Mouse (Mus musculus) megakaryocyte progenitor cell, adult 5-6 weeks (primary cell): ENCODE data around the gene Mettl7a3. TPM values are rescaled to one million over a fixed set of nuclear protein-coding genes. Genes with fewer than 3 reads are reported as not detected.
A peak's percentile ranks its signal among the peaks of the same experiment; 100 is the strongest.
"Not testable (repeated sequence)": the region's sequence is repeated elsewhere in the genome, so short reads cannot be mapped to it uniquely, and the experiment has no call there.

Source experiments
- ATAC-seq: replicated peaks from 2 replicates; pipeline ENCODE4 v1.8.0; 2016; ENCODE audit warnings: mild to moderate bottlenecking, moderate TSS enrichment, inconsistent platforms; ENCODE audit not compliant: poor library complexity
- total RNA-seq, 2 experiments: library from RNA; stranded (forward) in 1 of 2; stranded (reverse) in 1 of 2; fragments of 157-497, 149-512 nt in 1 of 2; fragments of 200-1000 nt in 1 of 2; gene quantifications; 2 replicates each; pipeline versions ENCODE4 v1.2.3 to v1.2.4; 2015 to 2017

The Mettl7a3 gene
- total RNA-seq (2015) (not detected in 2 replicates), total RNA-seq (2017) (0.10 TPM in 1 of 2 replicates, not detected in the other)

DNA sequence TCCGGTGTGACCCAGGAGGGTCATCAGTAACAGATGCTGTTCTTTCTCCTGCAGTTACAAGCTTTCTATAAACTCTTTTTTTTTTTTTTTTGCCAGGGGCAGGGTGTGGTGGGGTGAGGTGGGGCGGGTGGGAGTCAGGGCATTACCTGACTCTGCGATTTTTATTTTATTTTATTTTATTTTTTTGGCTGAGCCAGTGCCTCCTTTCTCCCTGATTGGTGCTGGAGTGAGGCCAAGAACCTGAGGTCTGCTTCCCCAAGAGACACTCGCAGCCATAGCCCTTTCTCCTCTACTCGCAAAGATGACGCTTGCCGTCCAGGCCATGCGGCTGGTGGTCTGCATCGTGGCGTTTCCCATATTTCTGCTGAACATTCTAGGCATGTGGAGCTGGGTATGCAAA, at the start of gene Mettl7a3:
TSS of gene Mettl7a3 (plus strand) at position 301 of the 400 bp plus-strand sequence.
- ATAC-seq: no peak

DNA sequence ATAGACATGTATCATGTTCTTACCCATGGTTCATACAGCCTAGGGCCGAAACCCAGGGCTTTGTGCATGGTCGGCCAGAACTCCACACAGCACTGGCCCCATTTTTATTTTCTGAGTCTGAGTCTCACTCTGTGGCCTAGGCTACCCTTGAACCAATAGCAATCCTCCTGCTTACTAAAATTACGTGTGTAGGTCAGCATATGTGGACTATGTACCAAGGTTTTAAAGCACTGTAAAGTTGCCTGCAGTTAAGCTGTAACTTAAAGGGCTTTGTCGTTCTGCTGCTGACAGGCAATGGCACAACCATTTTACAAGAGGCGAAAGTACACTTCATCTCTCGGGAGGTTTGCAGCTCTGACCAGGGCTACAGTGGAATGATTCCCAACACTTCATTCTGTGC, 45.7 kb upstream of the Mettl7a3 start:
- ATAC-seq: no peak

DNA sequence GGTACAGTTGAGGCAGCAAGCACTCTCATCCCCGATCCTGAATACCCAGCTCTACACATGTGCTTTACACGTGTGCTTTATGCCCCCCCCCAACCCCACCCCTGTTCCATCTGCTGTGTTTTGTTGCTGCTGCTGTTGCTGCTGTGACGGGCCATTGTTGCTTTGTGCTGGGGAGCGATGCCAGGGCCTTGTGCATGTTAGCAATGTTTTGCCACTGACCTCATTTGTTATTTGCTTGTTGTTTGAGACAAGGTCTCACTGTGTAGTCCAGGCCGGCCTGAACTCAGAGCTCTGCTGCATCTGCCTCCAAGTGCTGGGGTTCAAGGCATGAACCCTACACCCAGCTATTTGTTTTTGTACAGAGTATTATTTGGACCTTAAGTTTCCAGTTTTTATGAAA, 43.9 kb upstream of the Mettl7a3 start:
- no peak for ATAC-seq

DNA sequence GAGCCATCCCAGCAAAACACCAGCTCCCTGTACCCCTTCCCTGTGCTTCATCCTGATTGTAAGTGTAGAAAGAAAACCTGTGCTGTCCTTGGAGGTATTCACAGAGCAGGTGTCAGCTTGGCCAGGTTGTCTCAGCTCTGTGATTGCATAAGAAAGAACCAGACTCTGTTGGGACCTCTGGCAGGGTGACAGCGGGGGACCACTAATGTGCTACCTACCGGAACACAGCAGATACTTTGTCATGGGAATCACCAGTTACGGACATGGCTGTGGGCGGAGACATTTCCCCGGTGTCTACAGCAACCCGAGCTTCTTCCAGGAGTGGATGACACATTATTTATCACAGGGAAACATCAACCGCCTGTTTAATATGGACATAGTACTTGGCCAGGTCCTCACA, 42.4 kb upstream of the Mettl7a3 start:
- no peak for ATAC-seq

DNA sequence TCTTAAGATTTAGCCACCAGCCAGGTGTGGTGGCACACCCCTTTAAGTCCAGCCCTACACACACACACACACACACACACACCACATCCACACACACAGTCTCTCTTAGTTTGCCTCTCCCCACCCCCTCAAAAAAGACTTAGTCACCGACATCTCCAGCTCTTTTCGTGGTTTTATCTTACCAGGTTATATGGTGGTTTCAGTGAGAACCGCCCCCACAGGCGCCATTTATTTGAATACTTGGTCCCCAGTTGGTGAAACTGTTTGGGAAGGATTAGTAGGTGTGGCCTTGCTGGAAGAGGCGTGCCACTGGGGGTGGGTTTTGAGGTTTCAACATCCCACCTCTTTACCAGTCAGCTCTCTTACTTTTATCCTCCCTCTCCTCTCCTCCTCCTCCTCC, 36.9 kb upstream of the Mettl7a3 start:
- ATAC-seq: no peak

DNA sequence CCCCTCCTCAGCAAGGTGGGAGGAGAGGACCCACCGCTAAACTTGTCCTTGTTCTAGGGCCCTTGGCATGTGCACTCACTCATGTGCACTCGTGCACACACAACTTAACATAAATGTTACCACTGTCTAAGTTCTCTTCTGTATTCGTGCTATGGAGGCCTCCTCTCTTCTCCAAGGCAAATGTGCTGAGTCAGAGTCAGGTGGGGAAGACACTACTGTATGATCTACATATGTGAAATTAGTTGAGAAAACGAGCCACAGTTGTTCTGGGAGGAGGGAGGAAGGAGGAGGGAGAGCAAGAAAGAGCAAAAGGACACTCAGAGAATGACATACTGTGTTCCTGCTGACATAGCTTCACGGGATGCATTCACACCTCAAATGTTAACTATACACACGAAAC, 34.2 kb upstream of the Mettl7a3 start:
- ATAC-seq: no peak

DNA sequence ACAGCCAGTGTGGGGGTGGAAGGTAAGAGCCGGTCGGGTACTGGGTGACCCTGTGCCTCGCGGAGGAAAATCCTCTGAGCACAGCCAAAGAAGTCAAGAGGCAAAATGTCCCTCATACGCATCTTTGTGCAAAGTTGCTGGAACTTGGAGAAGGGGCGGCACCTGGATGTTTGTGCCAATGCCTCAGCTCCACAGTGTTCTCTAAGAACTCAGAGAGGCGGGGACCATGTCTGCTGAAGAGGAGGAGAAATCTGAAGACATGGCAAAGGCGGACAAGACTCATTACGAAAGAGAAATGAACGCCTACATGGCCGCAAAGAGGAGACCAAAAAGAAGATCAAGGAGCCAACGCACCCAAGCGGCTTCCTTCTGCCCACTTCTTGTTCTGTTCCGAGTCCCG, 33.2 kb upstream of the Mettl7a3 start:
- no peak for ATAC-seq

DNA sequence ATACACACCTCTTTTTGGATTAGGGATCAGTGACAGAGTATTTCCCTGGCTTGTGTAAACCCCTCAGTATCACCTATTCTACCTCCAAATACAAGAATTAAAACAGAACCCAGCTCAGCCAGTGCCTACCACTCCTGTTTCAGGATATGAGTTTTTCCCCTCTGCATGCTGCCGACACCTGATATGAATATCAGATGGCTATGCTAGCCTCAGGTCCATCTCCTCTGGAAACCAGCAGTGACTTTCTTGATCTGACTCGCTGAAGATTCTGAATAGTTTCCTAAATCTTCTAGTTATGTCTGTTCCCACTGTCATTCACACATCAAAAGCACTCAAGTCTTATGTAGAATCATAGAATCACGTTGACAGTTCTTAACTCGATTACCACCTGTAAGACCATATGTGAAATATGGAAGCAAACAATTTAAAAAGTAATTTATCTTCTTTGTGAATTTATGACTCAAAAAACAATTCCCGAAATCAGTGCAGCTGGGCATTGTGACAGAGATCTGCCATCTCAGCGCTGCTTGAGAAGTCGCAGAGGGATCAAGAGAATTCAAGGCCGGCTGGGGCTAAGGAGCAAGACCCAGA, 31.2 kb upstream of the Mettl7a3 start:
- no peak for ATAC-seq

DNA sequence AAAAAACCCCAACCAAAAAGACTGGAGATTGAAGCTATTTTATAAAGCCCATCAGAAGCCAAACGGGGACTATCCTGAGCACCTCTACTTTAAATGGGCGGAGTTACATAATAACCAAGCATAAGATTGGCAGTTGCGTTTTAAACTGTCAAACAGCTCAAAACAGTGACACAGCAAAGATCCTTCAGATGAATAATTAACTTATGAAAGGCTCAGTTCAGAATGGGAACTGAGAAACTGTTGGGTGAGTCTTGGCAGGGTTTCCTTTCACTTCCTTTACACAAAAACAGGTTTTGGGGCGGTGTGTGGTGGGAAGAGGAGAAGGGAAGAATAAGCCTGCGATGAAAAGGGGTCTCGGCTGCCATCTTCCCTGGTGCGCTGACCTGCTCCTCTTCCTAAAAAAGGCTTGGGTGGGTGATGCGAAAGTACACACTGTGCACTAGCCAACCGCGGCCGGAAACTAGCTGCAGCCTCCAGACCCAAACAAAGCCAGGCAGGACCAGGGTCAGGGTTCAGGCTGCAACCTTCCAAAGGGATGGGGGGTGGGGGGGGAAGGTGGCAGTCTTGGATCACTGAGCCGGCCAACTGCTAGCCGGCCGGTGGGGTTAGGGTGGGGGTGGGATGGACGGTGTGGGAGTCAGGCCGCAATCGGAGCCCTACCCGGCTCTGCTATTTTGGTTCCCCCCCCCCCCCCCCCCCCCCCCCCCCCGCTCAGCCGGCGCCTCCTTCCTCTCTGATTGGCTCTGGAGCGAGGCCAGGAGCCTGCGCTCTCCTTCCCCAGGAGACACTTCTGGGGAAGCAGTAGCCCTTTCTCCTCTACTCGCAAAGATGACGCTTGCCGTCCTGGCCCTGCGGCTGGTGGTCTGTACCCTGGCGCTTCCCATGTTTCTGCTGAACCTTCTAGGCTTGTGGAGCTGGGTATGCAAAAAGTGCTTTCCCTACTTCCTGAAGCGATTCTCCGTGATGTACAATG, 30.4 kb upstream of the Mettl7a3 start, which contains the start of gene Mettl7a1:
TSS of gene Mettl7a1 (plus strand) at position 122 of the 973 bp plus-strand sequence.
- peak; percentile 66 for ATAC-seq

DNA sequence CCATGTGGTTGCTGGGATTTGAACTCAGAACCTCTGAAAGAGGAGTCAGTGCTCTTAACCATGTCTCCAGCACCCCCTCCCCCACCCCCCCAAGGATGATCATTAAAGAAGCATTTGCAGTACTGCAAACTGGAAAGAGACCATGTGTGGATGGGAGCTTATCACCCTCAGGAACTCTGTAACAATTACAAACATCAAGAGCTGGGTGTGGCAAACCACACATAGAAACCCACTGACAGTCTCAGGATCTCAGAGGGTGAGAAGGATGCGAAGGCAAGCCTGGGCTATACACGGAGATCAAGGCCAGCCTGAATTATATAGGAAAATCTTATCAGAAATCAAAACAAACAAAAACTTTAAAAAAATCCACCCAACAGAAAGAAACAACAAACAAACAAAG, 28.5 kb upstream of the Mettl7a3 start:
- no peak for ATAC-seq

DNA sequence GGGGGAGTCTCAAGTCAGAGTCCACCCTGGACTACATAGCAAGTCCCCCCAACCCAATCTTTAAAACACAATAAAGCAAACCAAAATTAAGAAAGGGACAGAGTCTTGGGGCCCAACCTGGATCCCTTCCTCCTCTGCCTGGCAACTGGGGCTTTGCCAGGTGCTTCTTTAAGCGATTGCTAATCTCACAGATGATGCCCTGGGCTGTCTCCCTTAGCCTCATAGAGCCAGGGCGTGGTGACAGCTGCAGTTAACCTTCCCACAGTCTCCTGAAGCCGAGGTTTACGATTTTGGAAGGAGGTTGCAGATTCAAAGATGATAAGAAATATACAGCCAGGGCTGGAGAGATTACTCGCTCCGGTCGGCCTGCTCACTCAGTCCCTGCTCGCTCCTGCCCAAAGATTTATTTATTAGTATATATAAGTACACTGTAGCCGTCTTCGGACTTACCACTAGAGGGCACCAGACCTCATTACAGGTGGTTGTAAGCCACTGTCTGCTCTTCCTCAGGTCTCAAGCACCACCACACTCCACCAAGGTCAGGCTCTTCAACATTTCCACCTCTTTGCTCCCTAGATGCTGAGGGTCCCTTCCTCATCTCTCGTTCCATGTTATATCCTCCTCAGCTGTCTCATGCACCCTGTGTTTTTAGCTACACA, 27.2 kb upstream of the Mettl7a3 start:
- peak; percentile 34; the same call in 1 of the 2 replicates for ATAC-seq

DNA sequence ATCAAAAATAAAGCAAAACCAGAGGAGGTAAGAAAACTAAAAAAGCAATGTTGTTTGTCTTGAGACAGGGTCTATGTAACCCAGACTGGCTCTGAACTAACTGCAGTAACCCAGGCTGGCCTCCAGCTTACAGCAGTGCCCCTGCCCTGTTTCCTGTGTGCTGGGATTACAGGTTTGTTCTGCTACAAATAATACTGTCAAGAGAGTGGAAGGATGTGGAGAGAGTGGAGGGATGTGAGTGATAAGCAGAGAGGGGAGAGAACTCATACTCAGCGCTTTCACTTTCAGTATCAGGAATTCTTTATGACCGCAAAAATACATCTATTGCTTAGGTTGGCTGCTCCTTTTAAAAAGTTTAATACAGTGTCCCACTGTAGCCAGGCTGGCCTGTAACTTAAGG, 22.4 kb upstream of the Mettl7a3 start:
- peak; percentile 61 for ATAC-seq

DNA sequence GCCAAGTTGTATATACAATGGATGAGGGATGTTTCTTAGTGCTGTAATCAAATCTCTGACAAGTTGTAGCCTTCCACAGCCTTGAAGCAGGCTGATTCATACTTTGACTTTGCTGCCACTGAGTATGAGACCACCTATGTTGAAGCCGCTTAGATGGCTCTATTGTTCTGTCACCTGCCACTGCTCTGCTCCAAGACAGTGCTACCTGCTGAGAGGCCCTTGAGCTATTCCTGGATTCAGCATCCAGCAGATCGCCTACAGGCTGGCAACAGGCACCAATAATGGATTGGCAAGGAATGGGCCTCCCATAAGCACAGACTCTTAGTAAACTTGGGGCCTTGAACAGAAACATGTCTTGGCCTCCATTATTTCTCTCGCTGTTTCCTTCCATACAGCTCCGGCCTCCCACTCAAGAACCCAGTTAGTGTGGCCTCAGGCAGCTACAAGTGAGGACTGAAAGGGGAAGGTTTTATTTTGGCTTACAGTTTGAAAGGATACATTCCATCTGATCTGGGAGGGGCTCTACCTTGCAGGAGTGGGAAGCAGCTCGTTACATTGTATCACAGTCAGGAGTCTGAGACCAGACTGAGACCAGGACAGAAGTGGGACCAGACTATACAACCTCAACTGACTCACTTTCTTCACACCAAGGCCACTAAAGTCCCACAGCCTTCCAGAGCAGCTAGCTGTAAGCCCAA, 20.1 kb upstream of the Mettl7a3 start:
- ATAC-seq: no peak

DNA sequence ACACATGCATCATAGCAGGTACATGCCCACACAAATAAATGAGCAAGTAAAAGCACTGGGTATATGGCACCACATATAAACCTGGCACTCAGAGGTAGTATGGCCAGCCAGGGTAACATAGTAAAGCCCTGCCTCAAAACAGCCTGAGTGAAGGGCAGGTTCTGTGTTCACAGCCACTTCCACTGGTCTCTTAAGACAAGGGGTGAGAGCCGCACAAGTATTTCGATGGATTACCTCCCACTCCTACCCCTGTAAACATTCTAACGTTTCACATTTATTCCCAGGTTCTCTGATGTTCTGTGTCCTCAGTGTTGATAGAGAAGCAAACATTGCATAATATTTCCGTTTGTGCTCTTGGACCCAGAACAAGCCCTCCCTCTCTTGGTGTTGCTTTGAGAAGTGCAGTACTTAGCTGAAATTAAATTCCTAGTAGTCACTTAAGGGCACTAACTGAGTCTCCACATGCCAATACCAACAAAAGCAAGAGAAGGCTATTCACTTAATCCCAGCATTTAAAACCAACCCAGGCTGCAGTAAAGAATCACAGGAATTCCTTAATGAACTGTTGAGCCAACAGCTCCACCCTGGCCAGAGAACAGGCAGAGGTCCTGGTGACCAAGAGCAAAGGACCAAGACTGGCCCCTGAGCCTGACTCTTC, 16.6 kb upstream of the Mettl7a3 start:
- ATAC-seq: not testable (repeated sequence)

DNA sequence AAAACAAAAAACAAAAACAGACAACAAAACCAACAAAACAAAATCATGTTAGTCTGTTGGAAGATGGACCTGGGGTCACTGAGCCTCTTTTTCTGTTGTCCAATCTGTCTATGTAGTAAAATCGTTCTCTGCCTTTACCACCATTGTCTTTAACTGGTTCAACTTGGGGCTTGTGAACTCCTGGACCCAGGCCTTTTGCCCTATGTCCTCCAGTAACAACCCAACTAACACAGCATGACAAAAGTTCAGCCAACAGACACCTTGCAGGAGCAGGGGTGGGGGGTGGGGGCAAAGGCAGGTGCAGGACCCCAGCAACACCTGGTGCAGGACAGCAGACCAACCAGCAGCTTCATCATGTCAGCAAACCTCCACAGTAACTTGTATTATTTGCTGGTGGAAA, 14.8 kb upstream of the Mettl7a3 start:
- no peak for ATAC-seq

DNA sequence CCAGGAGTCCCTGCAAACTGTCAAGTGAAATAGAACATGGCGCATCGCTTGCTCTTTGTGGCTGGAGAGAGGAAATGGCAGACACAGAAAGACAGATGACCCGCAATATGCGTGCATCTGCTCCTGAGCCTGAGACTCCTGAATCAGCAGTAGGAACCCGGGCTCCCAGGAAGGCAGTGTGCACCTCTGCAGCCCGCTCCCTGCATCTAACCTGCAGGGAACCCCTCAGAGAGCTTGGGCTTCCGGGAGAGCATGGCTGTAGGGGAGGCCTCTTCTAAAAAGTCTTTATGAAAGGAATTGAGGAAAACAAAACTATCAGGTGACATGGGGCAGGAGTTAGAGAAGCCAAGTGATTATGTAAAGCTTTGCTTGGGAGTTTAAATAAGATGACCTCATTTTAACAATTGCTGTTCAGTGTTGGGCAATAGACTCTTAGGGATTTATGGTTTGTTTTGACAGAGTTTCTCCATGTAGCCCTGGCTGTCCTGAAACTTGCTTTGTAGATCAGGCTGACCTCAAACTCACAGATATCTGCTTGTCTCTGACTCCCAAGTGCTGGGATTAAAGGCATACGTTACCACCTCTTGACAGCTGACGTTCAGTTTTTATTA, 14.3 kb upstream of the Mettl7a3 start:
- no peak for ATAC-seq

DNA sequence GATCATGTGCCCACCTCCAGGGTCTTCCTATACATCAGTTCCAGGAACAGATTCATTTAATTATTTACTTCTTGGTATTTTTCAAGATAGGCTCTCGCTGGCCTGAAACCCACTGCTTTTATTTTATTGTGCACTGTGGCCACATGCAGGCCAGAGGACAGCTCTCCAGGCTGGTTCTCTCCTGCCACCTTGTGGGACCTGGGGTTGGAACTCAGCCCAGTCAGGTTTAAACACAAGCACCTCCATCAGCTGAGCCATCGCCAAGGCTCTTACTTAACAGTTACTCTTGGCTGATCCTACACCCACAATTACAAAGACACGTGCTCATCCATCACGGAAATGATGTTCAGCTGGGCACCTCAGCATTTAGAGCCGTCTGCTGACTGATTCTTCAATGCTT, 13.6 kb upstream of the Mettl7a3 start:
- ATAC-seq: peak; percentile 38; the same call in 1 of the 2 replicates

DNA sequence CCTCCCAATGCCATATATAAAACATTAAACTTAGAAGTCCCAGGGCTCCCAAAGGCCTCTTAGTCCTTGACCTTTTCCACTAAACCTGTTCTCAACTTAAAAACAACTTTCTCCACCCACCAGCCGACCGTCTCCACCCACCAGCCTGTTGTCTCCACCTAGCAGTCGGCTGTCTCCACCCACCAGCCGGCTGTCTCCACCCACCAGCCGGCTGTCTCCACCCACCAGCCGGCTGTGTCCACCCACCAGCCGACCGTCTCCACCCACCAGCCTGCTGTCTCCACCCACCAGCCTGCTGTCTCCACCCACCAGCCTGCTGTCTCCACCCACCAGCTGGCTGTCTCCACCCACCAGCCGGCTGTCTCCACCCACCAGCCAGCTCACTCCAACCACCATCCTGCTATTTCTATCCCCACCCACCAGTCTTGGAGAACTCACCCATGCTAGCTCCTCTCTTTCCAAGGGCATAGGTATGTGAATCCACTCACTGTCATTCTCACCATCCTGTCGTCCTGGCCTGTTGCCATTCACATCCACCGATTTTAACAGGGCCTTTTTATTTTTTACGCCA, 10.6 kb upstream of the Mettl7a3 start:
- ATAC-seq: peak; percentile 97

DNA sequence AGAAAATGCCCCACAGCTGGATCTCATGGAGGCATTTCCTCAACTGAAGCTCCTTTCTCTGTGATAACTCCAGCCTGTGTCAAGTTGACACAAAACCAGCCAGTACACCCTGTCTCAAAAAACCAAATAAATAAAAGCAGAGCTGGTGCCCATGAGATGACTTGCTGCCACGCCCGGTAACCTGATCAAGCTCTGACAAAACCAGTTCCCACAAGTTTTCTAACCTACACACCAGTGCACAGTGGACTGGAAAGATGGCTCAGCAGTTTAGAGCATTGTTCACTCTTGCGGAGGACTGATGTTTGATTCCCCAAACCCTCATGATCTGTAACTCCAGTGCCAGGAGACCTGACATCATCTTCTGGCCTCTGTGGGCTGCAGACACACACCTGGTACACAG, 9.5 kb upstream of the Mettl7a3 start:
- ATAC-seq: no peak

DNA sequence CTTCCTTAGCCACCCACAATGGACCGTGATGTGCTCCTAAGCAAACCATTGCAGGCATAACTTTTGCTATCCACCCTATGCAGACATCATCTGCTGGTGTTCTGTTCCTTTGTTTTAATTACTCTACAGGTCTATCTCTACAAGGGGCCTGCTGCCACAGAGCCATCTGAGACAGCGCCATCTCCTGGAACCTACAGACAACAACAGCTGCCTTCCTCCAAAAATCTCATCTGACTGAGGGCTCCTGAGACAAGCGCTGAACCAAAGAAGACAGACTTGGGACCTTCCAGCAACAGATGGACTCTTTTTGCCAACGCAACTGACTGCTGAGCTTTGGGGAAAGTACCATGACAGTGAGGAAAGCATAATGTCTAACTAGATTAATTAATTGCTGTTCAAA, 6.6 kb upstream of the Mettl7a3 start:
- not testable (repeated sequence) for ATAC-seq
